Mouse (Mus musculus): ENCODE data around the gene Krt28. TPM values are rescaled to one million over a fixed set of nuclear protein-coding genes. Genes with fewer than 3 reads are reported as not detected.

Krt28 gene
- polyA plus RNA-seq (2012; rRNA removed; ENCODE audit: low replicate concordance): 0.09 and 0.12 TPM in 2 replicates

GRCm38 (mm10) chr11:99374803-99375202 is at the start of gene Krt28:
TSS of gene Krt28 (minus strand) at chr11:99374903.

GRCm38 (mm10) chr11:99422159-99422558 is 47.5 kb upstream of the Krt28 start, which contains the start of gene Krt12:
TSS of gene Krt12 (minus strand) at chr11:99422259.

GRCm38 (mm10) chr11:99389264-99389663 is 14.6 kb upstream of the Krt28 start, which contains the start of gene Krt10:
TSS of gene Krt10 (minus strand) at chr11:99389364.

GRCm38 (mm10) chr11:99351004-99351403 is 23.7 kb downstream of the Krt28 start, which contains the start of gene Krt27:
TSS of gene Krt27 (minus strand) at chr11:99351104.

GRCm38 (mm10) chr11:99337866-99338265 is 36.8 kb downstream of the Krt28 start, which contains the start of gene Krt26:
TSS of gene Krt26 (minus strand) at chr11:99337966.

GRCm38 (mm10) chr11:99322851-99323250 is 51.9 kb downstream of the Krt28 start, which contains the start of gene Krt25:
TSS of gene Krt25 (minus strand) at chr11:99322951.

Other genes with a start within 250 kb of the Krt28 start
- 2.8 and 3.1 TPM in 2 replicates for gene Ccr7, start 219.8 kb downstream of the Krt28 start, polyA plus RNA-seq (2012; rRNA removed; ENCODE audit: low replicate concordance)
- 17.4 and 34.5 TPM in 2 replicates for gene Smarce1, start 143.9 kb downstream of the Krt28 start, polyA plus RNA-seq (2012; rRNA removed; ENCODE audit: low replicate concordance)
- 0.57 and 2.1 TPM in 2 replicates for gene Krt222, start 130.8 kb downstream of the Krt28 start, polyA plus RNA-seq (2012; rRNA removed; ENCODE audit: low replicate concordance)
- not detected in 2 replicates for gene Krt24, start 89.6 kb downstream of the Krt28 start, polyA plus RNA-seq (2012; rRNA removed; ENCODE audit: low replicate concordance)
- gene Krt25, start 52.0 kb downstream of the Krt28 start, polyA plus RNA-seq (2012; rRNA removed; ENCODE audit: low replicate concordance): 0.45 TPM in 1 of 2 replicates, not detected in the other
- not detected in 2 replicates for gene Krt26, start 36.9 kb downstream of the Krt28 start, polyA plus RNA-seq (2012; rRNA removed; ENCODE audit: low replicate concordance)
- gene Krt27, start 23.8 kb downstream of the Krt28 start, polyA plus RNA-seq (2012; rRNA removed; ENCODE audit: low replicate concordance): not detected in 2 replicates
- 0.95 and 1.5 TPM in 2 replicates for gene Krt10, start 14.5 kb upstream of the Krt28 start, polyA plus RNA-seq (2012; rRNA removed; ENCODE audit: low replicate concordance)
- 0.48 TPM in 1 of 2 replicates, not detected in the other for gene Krt12, start 47.4 kb upstream of the Krt28 start, polyA plus RNA-seq (2012; rRNA removed; ENCODE audit: low replicate concordance)
- gene Krt20, start 63.2 kb upstream of the Krt28 start, polyA plus RNA-seq (2012; rRNA removed; ENCODE audit: low replicate concordance): 0.21 and 0.69 TPM in 2 replicates
- 7.2 TPM in 1 of 2 replicates, not detected in the other for gene Krt23, start 118.2 kb upstream of the Krt28 start, polyA plus RNA-seq (2012; rRNA removed; ENCODE audit: low replicate concordance)
- 0.33 TPM in 1 of 2 replicates, not detected in the other for gene Krt39, start 146.4 kb upstream of the Krt28 start, polyA plus RNA-seq (2012; rRNA removed; ENCODE audit: low replicate concordance)
- not detected in 2 replicates for gene Krt40, start 168.3 kb upstream of the Krt28 start, polyA plus RNA-seq (2012; rRNA removed; ENCODE audit: low replicate concordance)
- not detected in 2 replicates for gene Krtap3-3, start 176.0 kb upstream of the Krt28 start, polyA plus RNA-seq (2012; rRNA removed; ENCODE audit: low replicate concordance)
- gene Krtap3-2, start 181.9 kb upstream of the Krt28 start, polyA plus RNA-seq (2012; rRNA removed; ENCODE audit: low replicate concordance): not detected in 2 replicates
- not detected in 2 replicates for gene Gm11939, start 184.6 kb upstream of the Krt28 start, polyA plus RNA-seq (2012; rRNA removed; ENCODE audit: low replicate concordance)
- not detected in 2 replicates for gene Krtap3-1, start 191.7 kb upstream of the Krt28 start, polyA plus RNA-seq (2012; rRNA removed; ENCODE audit: low replicate concordance)
- not detected in 2 replicates for gene Krtap1-5, start 206.1 kb upstream of the Krt28 start, polyA plus RNA-seq (2012; rRNA removed; ENCODE audit: low replicate concordance)
- gene Krtap1-4, start 208.8 kb upstream of the Krt28 start, polyA plus RNA-seq (2012; rRNA removed; ENCODE audit: low replicate concordance): not detected in 2 replicates
- not detected in 2 replicates for gene Krtap1-3, start 216.4 kb upstream of the Krt28 start, polyA plus RNA-seq (2012; rRNA removed; ENCODE audit: low replicate concordance)
- gene Krtap9-3, start 223.2 kb upstream of the Krt28 start, polyA plus RNA-seq (2012; rRNA removed; ENCODE audit: low replicate concordance): not detected in 2 replicates
- not detected in 2 replicates for gene Gm11938, start 228.4 kb upstream of the Krt28 start, polyA plus RNA-seq (2012; rRNA removed; ENCODE audit: low replicate concordance)
- gene Gm11937, start 235.3 kb upstream of the Krt28 start, polyA plus RNA-seq (2012; rRNA removed; ENCODE audit: low replicate concordance): not detected in 2 replicates
- gene Krtap2-4, start 239.9 kb upstream of the Krt28 start, polyA plus RNA-seq (2012; rRNA removed; ENCODE audit: low replicate concordance): not detected in 2 replicates
- not detected in 2 replicates for gene Gm11562, start 245.5 kb upstream of the Krt28 start, polyA plus RNA-seq (2012; rRNA removed; ENCODE audit: low replicate concordance)

Data from subcutaneous adipose tissue, adult 2 months (tissue).